Mouse (Mus musculus) hematopoietic stem cell, adult 5-6 weeks (primary cell): ENCODE measurements at regions not wholly inside any gene's neighbourhood (a gene's known extent, or its start where the extent isn't known, plus 50 kb on each side); places are given as distances from the start of the nearest gene placed in this dataset.

Experiments used
- ATAC-seq, 2 experiments: fragments of 125-278 bp in 1 of 2; replicated peaks in 1 of 2; 2 replicates each; pipeline ENCODE4 v1.8.0; 2016 to 2017; ENCODE audit warnings: inconsistent platforms in 2 of 2, mild to moderate bottlenecking in 2 of 2, moderate number of reproducible peaks in 2 of 2, low read depth in 1 of 2, moderate TSS enrichment in 1 of 2; ENCODE audit not compliant: low FRiP score in 2 of 2, poor library complexity in 2 of 2, severe bottlenecking in 2 of 2, insufficient read depth in 1 of 2, low TSS enrichment in 1 of 2

DNA sequence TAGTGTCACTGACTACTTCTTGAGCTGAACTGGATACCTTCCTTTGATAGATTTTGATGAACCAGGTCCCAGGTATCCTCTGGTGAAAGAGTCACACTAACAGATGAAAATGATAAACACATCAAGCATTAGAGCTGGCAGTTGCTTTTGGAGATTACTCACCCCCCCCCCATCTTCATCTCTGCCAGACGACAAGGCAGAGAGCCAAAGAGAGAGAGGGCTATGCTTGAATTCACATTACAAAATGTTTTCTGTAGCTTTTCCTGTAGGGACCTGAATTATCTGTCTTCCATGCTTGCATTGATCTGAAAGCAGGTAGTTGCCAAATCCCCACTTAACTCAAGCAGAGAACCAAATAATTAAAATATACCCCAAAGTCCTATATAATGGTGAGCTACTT lies 525.3 kb downstream of the Gsdmc2 start:
- no peak for ATAC-seq

DNA sequence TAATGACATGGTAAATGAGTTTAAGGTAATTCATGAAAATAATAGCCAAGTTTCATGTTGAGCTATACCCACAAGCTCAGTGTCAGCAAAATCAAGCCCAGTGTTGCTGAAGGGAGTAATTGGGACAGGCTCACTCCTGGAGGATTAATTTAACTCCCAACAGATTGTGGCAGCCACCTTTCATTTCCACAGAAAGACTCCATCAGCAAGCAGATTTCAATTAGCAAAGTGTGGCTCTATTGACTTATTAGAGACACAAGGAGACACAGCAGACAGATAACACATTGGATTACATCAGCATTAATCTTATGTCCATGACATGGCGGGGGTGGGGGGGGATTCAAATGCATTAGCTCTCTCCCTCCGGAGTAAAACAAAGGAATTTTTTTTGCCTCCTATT lies 534.6 kb downstream of the Gsdmc2 start:
- ATAC-seq, result no peak

DNA sequence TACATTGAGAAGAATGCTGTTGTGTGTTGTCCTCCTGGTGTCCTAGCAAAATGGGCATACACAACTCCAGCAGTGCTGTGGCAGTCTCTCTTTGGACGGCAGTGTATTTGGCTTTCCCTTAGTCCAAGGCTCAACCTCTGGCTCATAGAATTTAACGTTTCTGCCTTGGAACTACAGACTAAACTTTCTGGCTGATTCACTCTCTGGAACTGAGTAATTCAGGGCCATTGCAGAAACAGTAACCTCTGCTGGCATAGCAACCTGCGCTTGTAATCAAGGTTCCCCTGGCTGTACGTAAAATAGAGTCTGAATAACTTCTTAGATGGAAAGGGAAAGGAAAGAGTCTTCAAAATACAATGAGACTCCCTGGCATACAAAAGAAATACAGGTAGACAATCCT lies 545.7 kb downstream of the Gsdmc2 start:
- ATAC-seq, result no peak

DNA sequence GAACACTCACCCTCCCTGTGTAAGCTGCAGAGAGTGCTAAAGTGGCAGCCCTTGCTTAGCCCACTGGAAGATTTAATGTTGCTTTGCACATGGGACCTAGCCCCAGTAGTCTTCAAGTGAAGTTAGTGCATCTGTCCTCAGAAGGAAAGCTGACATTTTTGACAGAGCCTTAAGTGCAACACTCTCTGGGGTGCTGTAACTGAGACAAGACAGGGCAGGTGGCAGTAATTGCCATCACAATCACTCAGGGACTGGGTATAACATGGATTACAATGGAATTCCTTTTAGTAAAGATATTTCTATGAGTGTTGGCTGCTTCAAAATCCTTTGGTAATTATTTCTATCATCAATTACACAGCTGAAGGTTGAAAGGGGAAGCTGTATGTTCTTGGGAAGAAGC lies 556.4 kb downstream of the Gsdmc2 start:
- no peak for ATAC-seq

- ATAC-seq, result no peak
Measured at GRCm38 (mm10) chr15:63286026-63286425, 559.0 kb downstream of the Gsdmc2 start.

GRCm38 (mm10) chr15:63270381-63270780 lies 574.6 kb downstream of the Gsdmc2 start:
- ATAC-seq, result 0 out of 4 replicates have a peak, but pooled peaks of 1 of the 2 experiments have one; percentile 53

GRCm38 (mm10) chr15:63265845-63266244 lies 579.1 kb downstream of the Gsdmc2 start:
- no peak for ATAC-seq

GRCm38 (mm10) chr15:63255736-63256135 lies 589.2 kb downstream of the Gsdmc2 start:
- no peak for ATAC-seq

GRCm38 (mm10) chr15:63252781-63253340 lies 592.1 kb downstream of the Gsdmc2 start:
- ATAC-seq, result no peak

GRCm38 (mm10) chr15:63238601-63239000 lies 606.4 kb downstream of the Gsdmc2 start:
- no peak for ATAC-seq

- no peak for ATAC-seq
Measured at GRCm38 (mm10) chr15:63218393-63219060, 626.5 kb downstream of the Gsdmc2 start.

- no peak for ATAC-seq
Measured at GRCm38 (mm10) chr15:63205150-63205549, 639.8 kb downstream of the Gsdmc2 start.

DNA sequence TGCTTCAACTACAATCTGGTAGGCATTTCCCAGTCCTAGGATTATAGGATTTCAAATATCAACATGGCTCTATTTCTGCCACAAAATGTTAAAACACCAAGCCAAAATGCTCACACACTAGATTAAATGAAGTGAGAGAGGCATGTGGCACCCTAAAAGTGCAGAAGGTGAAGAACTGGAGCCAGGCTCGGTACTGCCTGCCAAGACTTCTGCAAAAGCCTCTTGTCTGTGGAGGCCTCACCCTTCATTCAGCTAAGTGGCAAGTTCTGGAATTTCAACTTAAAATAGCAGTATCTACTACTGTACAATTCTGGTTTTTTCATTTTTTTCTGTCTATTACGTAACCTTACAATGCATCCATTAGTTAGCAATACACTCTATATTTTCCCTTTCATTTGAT lies 649.9 kb downstream of the Gsdmc2 start:
- no peak for ATAC-seq

DNA sequence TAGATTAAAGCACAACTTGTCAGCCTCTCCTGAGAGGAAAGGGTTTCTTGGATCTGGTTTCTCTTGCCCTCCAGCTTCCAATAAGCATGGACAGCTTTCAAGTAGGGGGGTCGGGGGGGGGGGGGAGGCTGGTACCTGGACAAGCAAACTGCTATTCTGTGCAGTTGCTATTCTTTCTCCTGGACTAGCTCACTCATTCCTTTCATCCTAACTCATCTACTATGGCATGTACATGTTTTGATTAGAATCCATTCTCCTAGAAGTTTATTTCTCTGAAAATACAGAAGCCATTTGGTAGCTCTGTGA lies 650.5 kb downstream of the Gsdmc2 start:
- ATAC-seq, result no peak

- ATAC-seq, result no peak
Measured at GRCm38 (mm10) chr15:63193617-63194491, 651.1 kb downstream of the Gsdmc2 start.

GRCm38 (mm10) chr15:63191731-63192130 lies 653.2 kb downstream of the Gsdmc2 start:
- no peak for ATAC-seq

- no peak for ATAC-seq
Measured at GRCm38 (mm10) chr15:63190086-63190485, 654.9 kb downstream of the Gsdmc2 start.

- no peak for ATAC-seq
Measured at GRCm38 (mm10) chr15:63171003-63171402, 674.0 kb downstream of the Gsdmc2 start.
